Comparison of ENCODE assay signal across 19 mouse cellular contexts in genomic region chr12:31294996-31295395, GRCm38 (mm10). TPM values are rescaled to one million over a fixed set of nuclear protein-coding genes. Genes with fewer than 3 reads are reported as not detected.
DNase-seq lines count a peak whose midpoint lies in the region; ATAC-seq and TF ChIP-seq lines count a peak whose summit lies in the region.
"Had no signal": no experiment of that assay in that cellular context is flagged by ENCODE, and none has a peak within 500 bp of the region (broad histone marks: within the 10 kb centered on the region; RNA-seq: fewer than 3 reads in every experiment).

No protein-coding gene starts in this region.

- H3K9me3 ChIP-seq in intestine, embryonic 15.5 days: no peaks in the 10 kb centered on the region
- H3K9me3 ChIP-seq: midbrain, embryonic 10.5 days had no signal

- DNase-seq in heart, adult 2 months: no peak
- no peak for DNase-seq in heart, postnatal 10 days
- DNase-seq in left cerebral cortex, adult 11 months (ENCODE audit: low spot score): peak; percentile 17
- DNase-seq in left cerebral cortex, adult 18-20 months (ENCODE audit: low spot score in 2 of 2): no peak
- DNase-seq in lung, postnatal 36 days: peak; percentile 33
- DNase-seq in adrenal gland, postnatal 25 days: no peak
- no peak for DNase-seq in ovary, postnatal 14 days (ENCODE audit: low spot score)
- DNase-seq: cerebellum, adult 9-10 months; forebrain, postnatal 0 days; spleen, adult 18-20 months; thymus, adult 18-20 months had no signal

- no peak overlapping the region for H3K9ac ChIP-seq in heart, adult 2 months (ENCODE audit: low read depth, low read length)
- no peak overlapping the region for H3K9ac ChIP-seq in intestine, embryonic 15.5 days
- H3K9ac ChIP-seq: forebrain, postnatal 0 days had no signal

- H3K36me3 ChIP-seq in heart, adult 2 months (ENCODE audit: control insufficient read depth, insufficient read depth, low read length): peaks cover 17% of the 10 kb centered on the region
- H3K36me3 ChIP-seq in intestine, embryonic 15.5 days: peaks cover 27% of the 10 kb centered on the region
- H3K36me3 ChIP-seq: midbrain, embryonic 10.5 days had no signal

- WGBS in heart, adult 2 months: 79% methylated on average over 11 of the region's 11 CpGs
- WGBS in intestine, embryonic 15.5 days: 36% methylated on average over 11 of the region's 11 CpGs

- H3K27ac ChIP-seq in heart, adult 2 months: peak overlapping the region; percentile 76
- H3K27ac ChIP-seq in intestine, embryonic 15.5 days: peak overlapping the region; percentile 44; the same call in 1 of the 2 replicates
- H3K27ac ChIP-seq: midbrain, embryonic 10.5 days had no signal

- intact Hi-C loops in heart, adult 2 months (cut with DNase I): no loop called here
- intact Hi-C loops in heart, postnatal 10 days (cut with DNase I): no loop called here

- no peaks in the 10 kb centered on the region for H3K27me3 ChIP-seq in heart, adult 2 months (ENCODE audit: control insufficient read depth, insufficient read depth, low read length)
- H3K27me3 ChIP-seq in intestine, embryonic 15.5 days (replicated peaks): no peaks in the 10 kb centered on the region

- TF ChIP-seq POLR2A in heart, adult 2 months (IDR thresholded peaks at IDR 0.05; ENCODE audit: insufficient read depth, low read depth, low read length): no peak

- peaks cover 17% of the 10 kb centered on the region for H3K4me1 ChIP-seq in heart, adult 2 months (ENCODE audit: control insufficient read depth, insufficient read depth, low read length)
- peaks cover 22% of the 10 kb centered on the region for H3K4me1 ChIP-seq in intestine, embryonic 15.5 days (replicated peaks)

- H3K4me3 ChIP-seq in heart, adult 2 months: no peak overlapping the region
- H3K4me3 ChIP-seq in intestine, embryonic 15.5 days (replicated peaks): 0 out of 2 replicates have a peak overlapping the region, but pooled peaks have one; percentile 3
- H3K4me3 ChIP-seq: midbrain, embryonic 10.5 days had no signal

- ATAC-seq in intestine, embryonic 15.5 days: peak; percentile 27; the same call in 1 of the 2 replicates
- ATAC-seq: forebrain, postnatal 0 days had no signal

- no peaks in the 10 kb centered on the region for H3K79me2 ChIP-seq in heart, adult 2 months (replicated peaks; ENCODE audit: control insufficient read depth, insufficient read depth, low read length)

- TF ChIP-seq CTCF in heart, adult 2 months (IDR thresholded peaks at IDR 0.05): no peak

- H3K4me2 ChIP-seq in intestine, embryonic 15.5 days (replicated peaks): peak overlapping the region; percentile 28; the same call in 1 of the 2 replicates

- no peak for TF ChIP-seq EP300 in heart, adult 2 months (IDR thresholded peaks at IDR 0.05; ENCODE audit: insufficient read depth, low read depth, low read length)

RNA-seq across cellular contexts. Expression of gene Lamb1, which starts 30.0 kb away (rescaled TPM):
- total RNA-seq in heart, adult 2 months (2021): 10 to 100 TPM; 55.3 to 58.1 TPM
- polyA plus RNA-seq in heart, adult 2 months (2012; rRNA removed): 25.1 and 44.1 TPM in 2 replicates
- total RNA-seq in heart, postnatal 10 days (2021): 100 to 1,000 TPM; 250 to 255 TPM
- 10 to 100 TPM; 16.4 to 17.3 TPM for total RNA-seq in left cerebral cortex, adult 18-20 months (2021)
- polyA plus RNA-seq in intestine, embryonic 15.5 days (2015; fragmentation: Nextera tagmentation; extraction: Ambion mirVana): 73.5 and 81.3 TPM in 2 replicates
- total RNA-seq in adrenal gland, postnatal 25 days (2021): 133 and 138 TPM in 2 replicates
- total RNA-seq: MEL had no signal

RNA-seq across cellular contexts. Expression of gene Gm6993, which starts 54.4 kb away (rescaled TPM):
- total RNA-seq in heart, adult 2 months (2021): not detected
- not detected in 2 replicates for polyA plus RNA-seq in heart, adult 2 months (2012; rRNA removed)
- not detected for total RNA-seq in heart, postnatal 10 days (2021)
- total RNA-seq in left cerebral cortex, adult 18-20 months (2021): not detected
- polyA plus RNA-seq in intestine, embryonic 15.5 days (2015; fragmentation: Nextera tagmentation; extraction: Ambion mirVana): not detected in 2 replicates
- total RNA-seq in adrenal gland, postnatal 25 days (2021): not detected in 2 replicates
- total RNA-seq: forebrain, postnatal 0 days; layer of hippocampus, postnatal 10 days; MEL had no signal
- polyA plus RNA-seq: C2C12; embryonic facial prominence, embryonic 14.5 days; forebrain, postnatal 0 days; gonadal fat pad, adult 2 months; limb, embryonic 11.5 days; midbrain, embryonic 10.5 days had no signal

RNA-seq across cellular contexts. Expression of gene Dld, which starts 56.3 kb away (rescaled TPM):
- total RNA-seq in heart, adult 2 months (2021): 100 to 1,000 TPM; 374 to 406 TPM
- polyA plus RNA-seq in heart, adult 2 months (2012; rRNA removed): 85.0 and 180 TPM in 2 replicates
- 100 to 1,000 TPM; 373 to 380 TPM for total RNA-seq in heart, postnatal 10 days (2021)
- 100 to 1,000 TPM; 106 to 108 TPM for total RNA-seq in left cerebral cortex, adult 18-20 months (2021)
- polyA plus RNA-seq in intestine, embryonic 15.5 days (2015; fragmentation: Nextera tagmentation; extraction: Ambion mirVana): 142 and 171 TPM in 2 replicates
- 264 and 301 TPM in 2 replicates for total RNA-seq in adrenal gland, postnatal 25 days (2021)

Comparison
In these comparisons a context has a peak if more than half of its experiments do, and no peak if none do; other contexts are left out.
1. DNase-seq: peak in left cerebral cortex, adult 11 months (single experiment) and lung, postnatal 36 days (single experiment); none in heart, adult 2 months (0 of 2), heart, postnatal 10 days (0 of 2), left cerebral cortex, adult 18-20 months (0 of 2), adrenal gland, postnatal 25 days (single experiment) and ovary, postnatal 14 days (single experiment).